In genomic region chr10:117845597-117846259, GRCm38 (mm10) we compare ENCODE assay signal across 8 mouse cellular contexts. TPM values are rescaled to one million over a fixed set of nuclear protein-coding genes. Genes with fewer than 3 reads are reported as not detected.
DNase-seq lines count a peak whose midpoint lies in the region; ATAC-seq lines count a peak whose summit lies in the region.

Rap1b (minus strand) TSS chr10:117846035.

- peak within 1 kb of the TSS; percentile 97 for H3K9ac ChIP-seq in intestine, embryonic 14.5 days (ENCODE audit: low read length)

- H3K4me2 ChIP-seq in intestine, embryonic 14.5 days (ENCODE audit: low read length), result peak within 1 kb of the TSS; percentile 70

- ATAC-seq in intestine, embryonic 14.5 days (replicated peaks; ENCODE audit: low FRiP score, low TSS enrichment, low read depth), result peak; percentile 94

- H3K9me3 ChIP-seq in intestine, embryonic 14.5 days (ENCODE audit: control insufficient read depth, low read length), result no peaks in the 10 kb centered on the region

- H3K27me3 ChIP-seq in intestine, embryonic 14.5 days (replicated peaks; ENCODE audit: control insufficient read depth, insufficient read depth, low read length), result no peaks in the 10 kb centered on the region

- peak within 1 kb of the TSS; percentile 83 for H3K4me3 ChIP-seq in intestine, embryonic 14.5 days (ENCODE audit: low read depth, low read length)

- peak within 1 kb of the TSS; percentile 97 for H3K27ac ChIP-seq in intestine, embryonic 14.5 days (ENCODE audit: low read depth)

- under 1% methylated on average over 67 of the region's 112 CpGs for WGBS in intestine, embryonic 14.5 days

- DNase-seq in adrenal gland, adult (ENCODE audit: inconsistent age in 2 of 2, low spot score in 1 of 2), result peak; percentile 98 to 99
- peak; percentile 95 for DNase-seq in embryo, embryonic 10.5 days (ENCODE audit: low spot score)
- peak; percentile 97 for DNase-seq in gastrocnemius, postnatal 25 days
- DNase-seq in intestine, embryonic 14.5 days (ENCODE audit: low spot score), result peak; percentile 98
- peak; percentile 95 to 96 for DNase-seq in left cerebral cortex, postnatal 14 days (ENCODE audit: low spot score in 2 of 2)
- peak; percentile 95 for DNase-seq in mesoderm, embryonic 11.5 days (ENCODE audit: low read depth, low spot score)
- peak; percentile 92 for DNase-seq in right cerebral cortex, postnatal 36 days (ENCODE audit: low spot score in 2 of 2)
- DNase-seq in yolk sac, embryonic 10.5 days (ENCODE audit: low spot score), result peak; percentile 93

- no peaks in the 10 kb centered on the region for H3K36me3 ChIP-seq in intestine, embryonic 14.5 days (ENCODE audit: control insufficient read depth, insufficient read depth, low read length)

- peaks cover 22% of the 10 kb centered on the region; the same call in 1 of the 2 replicates for H3K4me1 ChIP-seq in intestine, embryonic 14.5 days (replicated peaks; ENCODE audit: control insufficient read depth, insufficient read depth, low read length)

- intact Hi-C loops in left cerebral cortex, postnatal 14 days (cut with DNase I), result loop anchor here (2.0 to 5.0 kb wide), 2 partner anchors 53 to 262 kb away; partner anchors contain the start of gene Nup107

RNA-seq across cellular contexts. Expression of gene Rap1b, which starts in this region (rescaled TPM):
- 10 to 100 TPM; 22.8 to 24.2 TPM for total RNA-seq in gastrocnemius, postnatal 25 days (2021)
- polyA plus RNA-seq in intestine, embryonic 14.5 days (2014; fragmentation: Nextera tagmentation; extraction: Ambion mirVana), result 183 and 184 TPM in 2 replicates
- total RNA-seq in left cerebral cortex, postnatal 14 days (2021), result 10 to 100 TPM; 76.6 to 76.7 TPM

Comparison
In these comparisons a context has a peak if more than half of its experiments do, and no peak if none do; other contexts are left out.
1. Peak in every context shown above with its lines: DNase-seq, ATAC-seq, H3K4me3 ChIP-seq and H3K27ac ChIP-seq.